Mouse (Mus musculus) liver, embryonic 14.5 days (tissue): ENCODE data around the gene Acad12.

Experiments used
- CTCF ChIP-seq: IDR thresholded peaks from 2 replicates; pipeline ENCODE4 v1.5.1; 2016; ENCODE audit warnings: antibody characterized with exemption, low read depth, control low read depth
- EP300 ChIP-seq: IDR thresholded peaks from 2 replicates; pipeline ENCODE4 v1.6.1; 2016; ENCODE audit warnings: antibody characterized with exemption, low read depth

GRCm38 (mm10) chr5:121564468-121564895 is 54.3 kb downstream of the Acad12 start:
- TF ChIP-seq CTCF (peak; percentile 95), EP300 (no peak)
